Mouse (Mus musculus) olfactory bulb, adult 2 months (tissue): ENCODE data around the gene Ier5l.

Source experiments
- CTCF ChIP-seq: fragments of 200-500 bp; IDR thresholded peaks from 2 replicates; pipeline ENCODE4 v1.5.1; 2012; ENCODE audit warnings: low read depth, mild to moderate bottlenecking, low read length, moderate library complexity; ENCODE audit not compliant: insufficient read depth
- POLR2A ChIP-seq: fragments of 200-500 bp; IDR thresholded peaks from 2 replicates; pipeline ENCODE4 v1.6.1; 2012; ENCODE audit warnings: mild to moderate bottlenecking, low read depth, low read length, moderate library complexity; ENCODE audit not compliant: insufficient read depth

DNA sequence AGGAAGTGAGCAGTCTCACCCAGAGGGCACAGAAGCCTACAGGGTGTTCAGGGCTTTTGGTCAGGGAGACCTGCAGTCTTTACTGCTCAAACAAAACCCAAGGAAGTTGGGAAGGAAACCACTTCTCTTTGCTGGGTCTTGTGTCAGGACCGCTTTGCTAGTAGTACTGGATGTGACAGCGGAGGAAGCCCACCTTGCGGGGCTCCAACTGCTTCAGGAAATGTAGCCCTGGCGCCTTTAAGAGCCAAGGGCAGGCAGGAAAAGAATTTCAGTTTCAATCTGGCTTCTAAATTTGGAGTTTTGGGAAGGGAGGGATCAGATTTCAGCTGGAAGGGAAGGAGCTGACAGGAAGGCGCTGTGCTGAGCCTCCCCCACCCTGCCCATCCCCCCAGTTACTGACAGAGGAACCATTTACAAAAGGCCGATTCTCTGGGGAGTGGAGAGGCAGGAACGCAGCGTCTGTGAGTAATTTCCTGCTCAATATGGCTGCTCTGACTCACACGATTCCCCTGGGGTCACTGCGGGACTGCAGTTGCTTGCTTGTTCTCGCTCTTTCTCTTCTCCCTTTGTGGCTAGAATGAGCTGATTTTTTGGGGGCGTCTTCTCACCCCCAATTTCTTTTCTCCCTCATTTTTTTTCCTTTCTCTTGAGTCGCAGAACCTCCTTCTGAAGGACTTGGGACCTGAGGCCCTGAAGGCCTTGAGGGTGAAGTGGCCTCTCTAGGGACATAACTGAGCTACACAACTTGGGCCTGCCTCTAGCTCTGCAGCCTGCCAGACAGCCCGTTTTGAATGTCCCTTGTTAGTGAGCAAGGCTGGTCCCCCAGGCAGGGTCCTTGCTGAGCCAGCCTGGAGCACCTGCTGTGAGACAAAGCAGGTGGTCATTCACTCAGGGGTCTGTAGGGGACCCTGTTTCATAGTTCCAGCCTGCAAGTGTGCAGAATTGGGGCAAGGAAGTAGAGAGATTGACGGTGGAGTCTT is 32.2 kb downstream of the Ier5l start:
- no peak for TF ChIP-seq CTCF
- 0 out of 2 replicates have a peak, but pooled peaks have one; percentile 13 for TF ChIP-seq POLR2A
